Mouse (Mus musculus): ENCODE results near the gene Ajap1. TPM values are rescaled to one million over a fixed set of nuclear protein-coding genes. Genes with fewer than 3 reads are reported as not detected.

The Ajap1 gene
- polyA plus RNA-seq, 1 experiment from 2014 or later: 2.2 TPM

DNA sequence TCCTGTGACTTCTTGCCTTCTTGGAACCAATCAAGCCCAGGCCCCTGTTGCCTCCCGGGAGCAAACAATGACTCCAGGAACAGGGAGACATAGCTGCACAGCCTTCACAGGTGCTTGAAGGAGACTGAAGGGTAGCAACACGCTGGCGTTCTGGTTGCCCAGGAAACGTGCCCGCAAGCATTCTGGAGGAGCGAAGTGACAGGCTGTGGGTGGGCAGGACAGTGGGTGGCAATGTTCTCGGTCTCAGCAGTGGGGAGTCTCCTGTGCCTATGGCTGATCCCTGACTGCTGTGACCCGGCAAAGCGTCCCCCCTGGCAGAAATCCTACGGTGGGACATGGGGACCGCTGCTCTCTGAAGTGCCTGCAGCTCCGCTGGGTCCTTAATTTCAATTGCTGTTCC, 43.6 kb downstream of the Ajap1 start:
- Histone ChIP-seq H3K4me1 (peaks cover 29% of the 10 kb centered on the region), H3K4me3 (no peak overlapping the region), H3K27me3 (ENCODE audit: low read depth, poor library complexity, severe bottlenecking) (no peaks in the 10 kb centered on the region), H3K27ac (replicated peaks) (peak overlapping the region; percentile 24; the same call in 1 of the 2 replicates), H3K9me3 (replicated peaks) (no peaks in the 10 kb centered on the region), H3K36me3 (no peaks in the 10 kb centered on the region)
- 69% methylated on average over 12 of the region's 12 CpGs for WGBS
- DNase-seq (ENCODE audit: low spot score): no peak

DNA sequence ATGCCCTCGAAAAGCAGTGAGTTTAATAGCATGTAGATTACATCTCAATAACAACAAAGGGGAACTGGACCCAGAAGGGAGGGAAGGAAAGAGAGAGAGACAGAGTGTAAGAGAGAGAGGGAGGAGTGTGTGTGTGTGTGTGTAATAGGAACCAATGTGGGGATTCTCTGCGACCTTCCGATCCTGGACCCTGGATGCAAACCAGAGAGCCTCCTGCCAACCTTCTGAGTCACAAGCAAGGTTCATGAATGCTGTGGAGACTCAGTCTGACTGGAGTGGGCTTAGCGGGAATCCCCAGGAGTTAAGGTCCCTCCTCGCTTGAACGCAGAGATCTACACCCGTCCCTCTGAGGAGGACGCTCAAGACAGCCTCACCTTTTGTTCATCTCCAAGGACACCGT, 45.4 kb downstream of the Ajap1 start:
- 77% methylated on average over 9 of the region's 9 CpGs for WGBS
- Histone ChIP-seq H3K27ac (replicated peaks) (no peak overlapping the region), H3K36me3 (peaks cover 3% of the 10 kb centered on the region), H3K9me3 (replicated peaks) (no peaks in the 10 kb centered on the region), H3K4me1 (peaks cover 29% of the 10 kb centered on the region), H3K4me3 (no peak overlapping the region), H3K27me3 (ENCODE audit: low read depth, poor library complexity, severe bottlenecking) (no peaks in the 10 kb centered on the region)
- no peak for DNase-seq (ENCODE audit: low spot score)

DNA sequence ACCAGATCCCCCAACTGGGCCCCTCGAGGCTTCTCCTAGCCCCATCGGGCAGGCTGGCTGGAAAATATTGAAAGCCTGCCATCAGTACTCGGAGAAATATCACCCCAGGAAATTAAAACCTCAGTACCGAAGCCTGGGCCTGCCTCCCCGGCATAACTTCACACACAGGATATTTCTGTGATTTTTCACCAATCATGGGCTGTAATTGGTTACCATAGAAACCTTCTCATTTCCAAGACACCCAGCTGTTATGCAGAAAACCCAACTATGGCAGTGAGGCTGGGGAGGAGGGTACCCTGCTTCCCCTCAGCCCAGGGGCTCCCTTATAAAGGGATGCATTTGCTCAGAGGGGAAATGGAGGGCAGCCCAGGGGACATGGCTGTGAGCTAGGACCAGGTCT, 46.7 kb downstream of the Ajap1 start:
- Histone ChIP-seq H3K27me3 (ENCODE audit: low read depth, poor library complexity, severe bottlenecking) (no peaks in the 10 kb centered on the region), H3K36me3 (peaks cover 15% of the 10 kb centered on the region), H3K4me3 (no peak overlapping the region), H3K27ac (replicated peaks) (no peak overlapping the region), H3K9me3 (replicated peaks) (no peaks in the 10 kb centered on the region), H3K4me1 (peaks cover 24% of the 10 kb centered on the region)
- WGBS: 92% methylated on average over 5 of the region's 5 CpGs
- DNase-seq (ENCODE audit: low spot score): no peak

- Histone ChIP-seq H3K36me3 (peaks cover 33% of the 10 kb centered on the region), H3K4me3 (no peak overlapping the region), H3K27ac (replicated peaks) (no peak overlapping the region), H3K9me3 (replicated peaks) (peaks cover 11% of the 10 kb centered on the region), H3K27me3 (ENCODE audit: low read depth, poor library complexity, severe bottlenecking) (no peaks in the 10 kb centered on the region), H3K4me1 (peaks cover 34% of the 10 kb centered on the region)
- WGBS: 84% methylated on average over 2 of the region's 2 CpGs
- no peak for DNase-seq (ENCODE audit: low spot score)
Observed at GRCm38 (mm10) chr4:153429971-153430370, 52.6 kb downstream of the Ajap1 start.

GRCm38 (mm10) chr4:153425961-153426656, 56.5 kb downstream of the Ajap1 start:
- DNase-seq (ENCODE audit: low spot score): no peak
- Histone ChIP-seq H3K27ac (replicated peaks) (peak overlapping the region; percentile 38; the same call in 1 of the 2 replicates), H3K4me3 (no peak overlapping the region), H3K36me3 (peaks cover 20% of the 10 kb centered on the region), H3K4me1 (peaks cover 34% of the 10 kb centered on the region), H3K9me3 (replicated peaks) (peaks cover 11% of the 10 kb centered on the region), H3K27me3 (ENCODE audit: low read depth, poor library complexity, severe bottlenecking) (no peaks in the 10 kb centered on the region)
- WGBS: 80% methylated on average over 16 of the region's 16 CpGs

GRCm38 (mm10) chr4:153424324-153424723, 58.3 kb downstream of the Ajap1 start:
- Histone ChIP-seq H3K27ac (replicated peaks) (no peak overlapping the region), H3K9me3 (replicated peaks) (peaks cover 3% of the 10 kb centered on the region; the same call in 1 of the 2 replicates), H3K4me3 (no peak overlapping the region), H3K27me3 (ENCODE audit: low read depth, poor library complexity, severe bottlenecking) (no peaks in the 10 kb centered on the region), H3K36me3 (peaks cover 2% of the 10 kb centered on the region), H3K4me1 (peaks cover 40% of the 10 kb centered on the region)
- 89% methylated on average over 10 of the region's 10 CpGs for WGBS
- no peak for DNase-seq (ENCODE audit: low spot score)

DNA sequence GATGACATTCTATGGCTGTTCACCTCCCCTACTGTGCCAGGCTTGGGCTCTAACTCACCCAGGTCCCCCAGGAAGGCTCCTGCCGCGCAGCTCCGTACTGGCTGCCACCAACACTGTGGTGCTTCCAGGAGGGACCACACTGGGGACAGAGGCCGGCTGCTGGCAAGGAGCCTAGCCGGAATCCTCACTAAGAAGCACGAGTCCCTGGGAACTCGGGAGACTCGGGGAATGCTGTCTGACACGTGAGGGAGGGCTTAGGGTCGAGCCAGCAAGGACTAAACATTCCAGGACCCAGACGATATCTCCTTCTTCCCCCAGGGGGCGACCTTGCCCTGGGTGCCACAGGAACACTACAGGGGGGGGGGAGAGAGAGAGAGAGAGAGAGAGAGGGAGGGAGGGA, 64.7 kb downstream of the Ajap1 start:
- Histone ChIP-seq H3K36me3 (no peaks in the 10 kb centered on the region), H3K4me1 (peaks cover 50% of the 10 kb centered on the region), H3K27me3 (ENCODE audit: low read depth, poor library complexity, severe bottlenecking) (no peaks in the 10 kb centered on the region), H3K4me3 (peak overlapping the region; percentile 52), H3K27ac (replicated peaks) (peak overlapping the region; percentile 69), H3K9me3 (replicated peaks) (no peaks in the 10 kb centered on the region)
- peak; percentile 60 for DNase-seq (ENCODE audit: low spot score)
- 2% methylated on average over 11 of the region's 12 CpGs for WGBS

DNA sequence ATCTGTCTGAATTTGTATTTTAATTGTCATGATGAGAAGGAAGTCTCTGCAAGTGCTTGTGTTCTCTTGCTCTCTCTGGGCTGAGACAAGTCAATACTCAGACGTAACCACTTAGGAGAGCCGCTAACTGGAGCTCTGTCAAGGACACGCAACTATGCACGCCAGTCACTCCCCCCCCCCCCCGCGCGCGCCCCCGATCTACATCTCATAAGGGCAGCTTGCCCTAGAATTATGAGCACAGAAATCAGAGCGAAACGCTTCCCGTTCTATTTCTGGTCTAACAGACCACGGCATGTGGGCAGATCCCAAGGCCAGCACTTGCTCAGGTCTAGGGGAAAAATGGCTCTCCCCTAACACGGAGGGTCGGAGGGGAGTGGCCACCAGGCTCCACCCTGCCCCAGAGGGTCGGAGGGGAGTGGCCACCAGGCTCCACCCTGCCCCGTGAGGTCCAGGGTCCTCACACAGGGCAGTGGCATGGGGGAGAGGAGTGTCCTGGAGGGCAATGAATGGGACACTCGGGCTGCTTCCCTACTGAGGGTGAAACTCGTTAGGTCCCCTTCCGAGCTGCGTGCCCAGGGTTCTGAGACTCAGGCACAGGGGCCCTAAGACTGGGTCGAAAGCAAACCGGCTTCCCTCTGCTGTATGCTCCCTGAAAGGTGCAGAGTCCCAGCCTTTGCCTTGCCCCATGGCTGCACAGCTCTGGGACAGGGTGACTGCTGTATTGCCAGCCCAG, 65.3 kb downstream of the Ajap1 start:
- peaks cover 50% of the 10 kb centered on the region for H3K4me1 ChIP-seq
- no peaks in the 10 kb centered on the region for H3K36me3 ChIP-seq
- WGBS: 8% methylated on average over 23 of the region's 23 CpGs
- peak overlapping the region; percentile 69 for H3K27ac ChIP-seq (replicated peaks)
- H3K9me3 ChIP-seq (replicated peaks): no peaks in the 10 kb centered on the region
- peak overlapping the region; percentile 52 for H3K4me3 ChIP-seq
- no peaks in the 10 kb centered on the region for H3K27me3 ChIP-seq (ENCODE audit: low read depth, poor library complexity, severe bottlenecking)
- DNase-seq (ENCODE audit: low spot score): peak; percentile 64

GRCm38 (mm10) chr4:153416111-153416510, 66.5 kb downstream of the Ajap1 start:
- DNase-seq (ENCODE audit: low spot score): no peak
- Histone ChIP-seq H3K27ac (replicated peaks) (no peak overlapping the region), H3K36me3 (no peaks in the 10 kb centered on the region), H3K9me3 (replicated peaks) (no peaks in the 10 kb centered on the region), H3K4me3 (no peak overlapping the region), H3K27me3 (ENCODE audit: low read depth, poor library complexity, severe bottlenecking) (no peaks in the 10 kb centered on the region), H3K4me1 (peaks cover 50% of the 10 kb centered on the region)
- WGBS: 70% methylated on average over 9 of the region's 9 CpGs

DNA sequence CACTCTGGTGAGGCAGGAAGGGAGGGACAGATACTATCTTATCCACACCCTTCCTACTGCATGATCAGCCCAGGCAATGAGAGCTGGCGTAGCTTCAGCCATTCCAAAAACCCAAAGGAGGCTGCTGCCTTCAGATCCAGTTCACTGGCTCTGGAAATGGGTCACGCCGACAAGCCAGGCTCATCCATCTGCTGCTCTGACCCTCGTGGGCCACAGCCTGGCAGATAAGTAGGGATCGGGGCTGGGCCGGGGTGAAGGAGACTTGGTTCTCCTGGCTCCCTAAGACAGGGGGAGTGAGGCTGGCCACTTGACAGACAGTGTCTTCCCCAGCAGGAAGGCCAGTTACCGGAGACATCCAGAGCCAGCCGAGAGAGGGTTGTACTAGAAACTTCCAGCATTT, 84.2 kb downstream of the Ajap1 start:
- Histone ChIP-seq H3K27me3 (ENCODE audit: low read depth, poor library complexity, severe bottlenecking) (no peaks in the 10 kb centered on the region), H3K36me3 (no peaks in the 10 kb centered on the region), H3K9me3 (replicated peaks) (no peaks in the 10 kb centered on the region), H3K27ac (replicated peaks) (no peak overlapping the region), H3K4me1 (peaks cover 12% of the 10 kb centered on the region), H3K4me3 (no peak overlapping the region)
- DNase-seq (ENCODE audit: low spot score): no peak
- WGBS: 92% methylated on average over 8 of the region's 8 CpGs

DNA sequence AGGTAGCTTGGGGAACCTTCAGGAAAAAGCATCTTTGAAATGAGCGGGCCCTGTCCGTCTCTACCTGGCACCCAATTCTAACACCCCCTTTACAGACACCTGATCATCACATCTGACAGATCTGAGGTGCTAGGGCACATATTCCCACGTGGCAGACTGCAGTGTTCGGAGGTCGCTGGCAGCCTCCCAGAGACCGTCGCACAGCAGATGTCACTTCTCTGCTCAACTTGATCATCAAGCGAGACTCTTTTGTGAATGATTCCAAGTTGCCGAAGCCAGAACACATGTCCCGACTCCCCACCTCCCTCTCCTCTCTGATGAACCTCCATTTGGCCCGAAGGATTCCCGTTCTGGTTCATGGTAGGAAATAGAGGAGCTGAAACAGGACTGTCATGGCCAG, 95.1 kb downstream of the Ajap1 start:
- Histone ChIP-seq H3K9me3 (replicated peaks) (peaks cover 10% of the 10 kb centered on the region; the same call in 1 of the 2 replicates), H3K4me1 (no peaks in the 10 kb centered on the region), H3K27ac (replicated peaks) (no peak overlapping the region), H3K4me3 (no peak overlapping the region), H3K27me3 (ENCODE audit: low read depth, poor library complexity, severe bottlenecking) (no peaks in the 10 kb centered on the region), H3K36me3 (peaks cover 18% of the 10 kb centered on the region)
- WGBS: 93% methylated on average over 12 of the region's 12 CpGs
- no peak for DNase-seq (ENCODE audit: low spot score)

GRCm38 (mm10) chr4:153381433-153381832, 101.2 kb downstream of the Ajap1 start:
- DNase-seq (ENCODE audit: low spot score): no peak
- H3K27me3 ChIP-seq (ENCODE audit: low read depth, poor library complexity, severe bottlenecking): no peaks in the 10 kb centered on the region
- no peak overlapping the region for H3K4me3 ChIP-seq
- peaks cover 21% of the 10 kb centered on the region for H3K36me3 ChIP-seq
- WGBS: 49% methylated on average over 7 of the region's 7 CpGs
- peaks cover 10% of the 10 kb centered on the region; the same call in 1 of the 2 replicates for H3K9me3 ChIP-seq (replicated peaks)
- peaks cover 27% of the 10 kb centered on the region for H3K4me1 ChIP-seq
- no peak overlapping the region; the same call in 1 of the 2 replicates for H3K27ac ChIP-seq (replicated peaks)

DNA sequence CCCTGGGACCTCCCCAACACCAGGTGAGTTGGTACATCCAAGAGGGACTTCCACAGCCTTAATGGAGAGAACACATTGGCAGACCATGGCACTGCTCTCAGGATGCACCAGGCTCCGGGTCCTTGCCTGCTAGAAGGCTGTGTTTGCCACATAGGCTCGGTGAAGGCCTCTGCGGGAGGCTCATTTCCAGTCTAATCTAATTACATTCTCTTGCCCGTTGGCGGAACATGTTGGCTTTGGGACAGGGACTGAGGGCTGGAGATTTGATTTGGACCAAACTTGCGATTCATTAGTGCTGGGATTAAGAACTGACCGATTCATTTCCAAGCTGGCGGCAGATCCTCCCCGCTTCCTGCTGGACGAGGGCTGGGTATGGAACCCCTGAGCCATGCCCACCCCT, 101.7 kb downstream of the Ajap1 start:
- H3K9me3 ChIP-seq (replicated peaks): peaks cover 10% of the 10 kb centered on the region; the same call in 1 of the 2 replicates
- no peak overlapping the region for H3K4me3 ChIP-seq
- H3K4me1 ChIP-seq: peaks cover 27% of the 10 kb centered on the region
- no peaks in the 10 kb centered on the region for H3K27me3 ChIP-seq (ENCODE audit: low read depth, poor library complexity, severe bottlenecking)
- H3K27ac ChIP-seq (replicated peaks): no peak overlapping the region
- H3K36me3 ChIP-seq: peaks cover 21% of the 10 kb centered on the region
- DNase-seq (ENCODE audit: low spot score): no peak
- WGBS: 75% methylated on average over 10 of the region's 10 CpGs

Data from midbrain, embryonic 10.5 days (tissue).